Mouse (Mus musculus) heart, adult 2 months (tissue): Measurements from ENCODE around the gene Tmprss13. TPM values are rescaled to one million over a fixed set of nuclear protein-coding genes. Genes with fewer than 3 reads are reported as not detected.

ENCODE experiments used
- DNase-seq, 2 experiments: peaks; one replicate each; pipeline ENCODE4 v3.0.0; 2021
- H3K27ac ChIP-seq: fragments of 200-600 bp; 2 replicates; pipeline ENCODE4 v1.8.1; 2022
- H3K27me3 ChIP-seq: fragments of 200-500 bp; 2 replicates; pipeline ENCODE4 v1.6.1; 2012; ENCODE audit warnings: mild to moderate bottlenecking, low read length, inconsistent platforms, mixed read lengths; ENCODE audit not compliant: control insufficient read depth, insufficient read depth
- H3K36me3 ChIP-seq: fragments of 200-500 bp; 2 replicates; pipeline ENCODE4 v1.6.1; 2012; ENCODE audit warnings: low read length, inconsistent platforms; ENCODE audit not compliant: control insufficient read depth, insufficient read depth
- H3K4me1 ChIP-seq: fragments of 200-500 bp; 2 replicates; pipeline ENCODE4 v1.6.1; 2011; ENCODE audit warnings: low read length; ENCODE audit not compliant: control insufficient read depth, insufficient read depth
- H3K4me3 ChIP-seq: fragments of 200-600 bp; 2 replicates; pipeline ENCODE4 v1.8.1; 2022
- H3K79me2 ChIP-seq: fragments of 200-500 bp; replicated peaks from 2 replicates; pipeline ENCODE4 v1.6.1; 2012; ENCODE audit warnings: mild to moderate bottlenecking, inconsistent platforms, low read length, moderate library complexity, mixed read lengths; ENCODE audit not compliant: control insufficient read depth, insufficient read depth
- H3K9ac ChIP-seq: fragments of 200-500 bp; 2 replicates; pipeline ENCODE4 v1.6.1; 2012; ENCODE audit warnings: low read depth, mild to moderate bottlenecking, control low read depth, inconsistent platforms, low read length, mixed read lengths
- CTCF ChIP-seq: fragments of 200-600 bp; IDR thresholded peaks from 2 replicates; pipeline ENCODE4 v1.8.1; 2022; ENCODE audit warnings: antibody characterized with exemption, mild to moderate bottlenecking, moderate library complexity
- EP300 ChIP-seq: fragments of 200-500 bp; IDR thresholded peaks from 2 replicates; pipeline ENCODE4 v1.6.1; 2011; ENCODE audit warnings: low read depth, low read length, control low read depth; ENCODE audit not compliant: insufficient read depth
- POLR2A ChIP-seq: fragments of 200-500 bp; IDR thresholded peaks from 2 replicates; pipeline ENCODE4 v1.6.1; 2011; ENCODE audit warnings: mild to moderate bottlenecking, low read depth, low read length, control low read depth; ENCODE audit not compliant: insufficient read depth
- WGBS: fragments of 180-500 bp; shearing (Covaris S2); methylation state at CpG from one replicate; pipeline ENCODE4 v1.1.7; 2018; 5-methylcytosine and 5-hydroxymethylcytosine counted together
- intact Hi-C: fragments of 180-260 bp; cut with DNase I; formaldehyde crosslinking; loops from one replicate; pipeline ENCODE4 v1.15.1; 2025
- polyA plus RNA-seq: library from polyadenylated mRNA; depleted of rRNA; stranded (reverse); fragments of >200 nt; gene quantifications from 2 replicates; pipeline ENCODE4 v1.2.3, GENCODE M21; 2012
- total RNA-seq, 2 experiments: library from RNA; stranded (reverse); gene quantifications; 2 replicates each; pipeline ENCODE4 v1.2.3; 2021

The Tmprss13 gene
- total and polyA plus RNA-seq, 3 experiments: 5.4 to 6.9 (median 6.9) TPM

DNA sequence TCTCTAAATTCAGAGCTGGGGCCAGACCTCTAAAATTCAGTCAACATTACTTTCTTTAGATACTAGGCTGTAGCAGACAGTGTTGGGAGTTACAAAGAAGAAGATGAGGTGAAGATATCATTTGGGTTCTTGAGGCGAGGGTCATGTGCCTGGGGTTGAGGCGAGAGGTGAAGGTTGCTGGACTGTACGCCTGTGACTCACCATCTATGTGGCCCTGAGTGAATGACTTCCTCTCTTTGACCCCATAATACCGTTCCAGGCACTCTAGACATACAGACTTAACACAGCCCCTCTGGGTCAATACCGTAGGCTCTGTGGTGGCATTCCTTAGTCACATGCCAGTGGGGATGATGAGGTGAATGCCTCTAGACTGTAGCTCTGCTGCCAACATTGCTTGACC, 36.4 kb upstream of the Tmprss13 start:
- intact Hi-C loops: no loop called here
- Histone ChIP-seq H3K4me3 (no peak overlapping the region), H3K27ac (no peak overlapping the region), H3K9ac (no peak overlapping the region), H3K4me1 (0 out of 2 replicates have a peak, but pooled peaks cover 1% of the 10 kb centered on the region), H3K27me3 (no peaks in the 10 kb centered on the region), H3K36me3 (no peaks in the 10 kb centered on the region), H3K79me2 (no peaks in the 10 kb centered on the region)
- DNase-seq: no peak
- no peak for TF ChIP-seq CTCF
- TF ChIP-seq POLR2A: no peak
- TF ChIP-seq EP300: no peak
- WGBS: 77% methylated on average over 5 of the region's 5 CpGs

DNA sequence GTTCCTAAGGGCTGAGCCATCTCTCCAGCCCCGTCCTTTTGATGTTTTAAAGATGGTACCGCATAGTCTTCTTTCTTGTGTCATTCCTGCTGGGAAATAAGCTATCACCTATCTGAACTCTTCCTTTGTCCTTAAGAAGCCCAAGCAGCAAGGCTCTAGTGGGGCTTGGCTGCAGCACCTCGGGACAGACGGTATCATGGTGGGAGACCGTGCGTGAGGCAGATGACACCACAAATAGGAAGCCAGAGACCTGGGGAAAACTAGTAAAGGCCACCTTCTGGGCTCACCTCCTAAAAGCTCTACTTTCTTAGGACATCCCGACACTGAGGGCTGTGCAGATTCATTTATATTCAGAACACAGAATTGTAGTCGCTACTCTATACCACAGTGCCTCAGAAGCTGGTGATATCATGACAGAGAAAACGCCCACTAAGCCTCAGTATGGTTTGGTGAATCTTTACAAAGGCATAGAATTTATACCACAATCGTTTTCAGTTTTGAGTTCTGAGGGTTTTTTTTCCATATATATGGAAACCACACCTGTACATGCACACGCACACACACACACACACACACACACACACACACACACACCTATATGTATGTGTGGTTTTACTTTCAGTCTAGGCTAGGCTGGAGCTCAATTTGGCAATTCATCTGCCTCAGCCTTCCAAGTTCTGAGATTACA, 27.3 kb upstream of the Tmprss13 start:
- no peak overlapping the region for H3K27ac ChIP-seq
- no peaks in the 10 kb centered on the region for H3K79me2 ChIP-seq
- no peak overlapping the region for H3K9ac ChIP-seq
- no peak for DNase-seq
- no peaks in the 10 kb centered on the region for H3K27me3 ChIP-seq
- no peak overlapping the region for H3K4me3 ChIP-seq
- 85% methylated on average over 11 of the region's 11 CpGs for WGBS
- H3K4me1 ChIP-seq: peaks cover 7% of the 10 kb centered on the region; the same call in 1 of the 2 replicates
- no peaks in the 10 kb centered on the region for H3K36me3 ChIP-seq
- intact Hi-C loops: no loop called here
- no peak for TF ChIP-seq POLR2A

DNA sequence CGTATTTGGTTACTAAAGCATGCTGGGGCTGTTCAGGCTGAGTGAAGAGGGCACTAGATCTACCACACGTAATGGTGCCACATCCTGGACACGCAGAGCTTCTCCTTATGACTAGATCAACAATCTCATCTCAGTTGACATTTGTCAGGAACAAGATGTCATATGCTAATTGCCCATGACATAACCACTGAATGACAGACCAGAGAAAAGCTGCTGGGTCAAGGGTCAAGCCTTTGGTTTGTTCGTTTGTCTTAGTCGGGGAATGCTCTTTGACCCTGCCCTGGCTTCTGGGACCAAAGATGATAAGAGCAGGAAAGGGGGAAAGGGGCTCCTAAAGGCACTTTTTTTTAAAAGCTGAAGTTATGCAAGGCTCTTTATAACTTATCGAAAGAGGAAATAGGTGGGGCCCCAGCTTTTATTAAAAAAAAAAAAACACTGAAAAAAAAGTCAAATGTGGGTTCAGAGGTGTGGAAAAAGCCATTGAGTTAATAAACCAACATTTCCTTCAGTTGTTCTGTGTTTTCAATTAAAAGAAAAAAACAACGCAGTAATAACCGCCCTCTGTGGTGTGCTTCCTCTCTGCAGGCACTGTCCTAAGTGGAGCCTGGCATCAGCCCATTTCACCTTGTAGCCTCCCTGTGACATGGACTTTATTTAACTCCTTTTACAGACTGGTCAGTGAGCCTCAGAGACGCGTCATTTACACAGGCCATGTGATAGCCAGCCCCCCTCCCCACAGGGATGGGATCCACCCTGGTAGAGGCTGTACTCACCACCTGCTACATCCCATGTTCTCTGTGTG, 24.5 kb upstream of the Tmprss13 start:
- H3K9ac ChIP-seq: no peak overlapping the region
- 40% methylated on average over 10 of the region's 10 CpGs for WGBS
- H3K79me2 ChIP-seq: no peaks in the 10 kb centered on the region
- H3K27ac ChIP-seq: peak overlapping the region; percentile 12; the same call in 1 of the 2 replicates
- peaks cover 7% of the 10 kb centered on the region; the same call in 1 of the 2 replicates for H3K4me1 ChIP-seq
- no peak overlapping the region for H3K4me3 ChIP-seq
- H3K36me3 ChIP-seq: no peaks in the 10 kb centered on the region
- no peak for TF ChIP-seq POLR2A
- 0 out of 2 replicates have a peak, but pooled peaks have one; percentile 41 for TF ChIP-seq EP300
- intact Hi-C loops: no loop called here
- peak in 1 of 2 experiments; percentile 43 for DNase-seq
- H3K27me3 ChIP-seq: no peaks in the 10 kb centered on the region

GRCm38 (mm10) chr9:45299231-45300006, 19.5 kb upstream of the Tmprss13 start:
- Histone ChIP-seq H3K4me3 (no peak overlapping the region), H3K79me2 (no peaks in the 10 kb centered on the region), H3K9ac (no peak overlapping the region), H3K4me1 (peaks cover 6% of the 10 kb centered on the region), H3K27me3 (no peaks in the 10 kb centered on the region), H3K36me3 (no peaks in the 10 kb centered on the region), H3K27ac (no peak overlapping the region)
- intact Hi-C loops: loop anchor here (1.0 to 2.0 kb wide), 4 partner anchors 45 to 109 kb away; no protein-coding TSS in a partner anchor
- no peak for TF ChIP-seq EP300
- peak; percentile 74 for TF ChIP-seq CTCF
- TF ChIP-seq POLR2A: no peak
- WGBS: 76% methylated on average over 11 of the region's 11 CpGs
- peak; percentile 53 to 60 for DNase-seq

DNA sequence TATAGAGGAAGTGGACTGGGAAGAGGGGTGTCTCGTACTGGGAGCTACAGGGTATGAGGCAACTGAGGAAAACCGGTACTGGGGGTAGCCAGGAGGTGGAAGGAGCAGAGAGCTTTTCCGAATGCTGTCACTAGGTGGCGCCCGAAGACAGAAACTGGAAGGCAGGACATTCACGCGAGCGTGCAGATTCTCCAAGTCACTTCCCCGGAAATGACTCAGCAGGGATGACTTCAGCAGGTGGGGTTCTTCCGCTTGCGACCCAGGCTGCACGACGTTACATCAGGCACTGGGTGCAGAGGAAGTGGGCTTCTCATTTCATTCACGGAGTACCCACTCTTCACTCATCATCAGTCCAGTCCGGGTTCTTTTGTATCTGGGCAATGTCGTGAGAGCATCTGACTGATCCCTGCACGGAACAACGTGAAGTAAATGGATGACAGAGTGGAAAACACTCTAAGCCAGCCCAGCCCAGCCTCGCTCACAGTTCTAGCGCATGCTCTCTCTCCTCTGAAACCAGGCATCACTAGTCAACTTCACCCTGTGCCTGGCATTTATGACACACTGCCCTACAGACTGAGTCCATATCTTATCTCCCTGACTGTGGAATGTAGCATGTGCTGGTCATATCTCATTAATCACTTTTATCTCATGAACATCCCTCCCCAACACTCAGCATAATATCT, 18.3 kb upstream of the Tmprss13 start:
- WGBS: 6% methylated on average over 20 of the region's 20 CpGs
- H3K36me3 ChIP-seq: no peaks in the 10 kb centered on the region
- no peaks in the 10 kb centered on the region for H3K79me2 ChIP-seq
- peak overlapping the region; percentile 41; the same call in 1 of the 2 replicates for H3K9ac ChIP-seq
- intact Hi-C loops: loop anchor here (1.0 to 2.0 kb wide), 3 partner anchors 44 to 88 kb away; no protein-coding TSS in a partner anchor
- H3K4me1 ChIP-seq: peaks cover 3% of the 10 kb centered on the region
- no peaks in the 10 kb centered on the region for H3K27me3 ChIP-seq
- peak; percentile 92 to 94 for DNase-seq
- TF ChIP-seq POLR2A (peak; percentile 84), CTCF (peak; percentile 93), EP300 (peak; percentile 95)
- peak overlapping the region; percentile 44 for H3K4me3 ChIP-seq
- peak overlapping the region; percentile 67 for H3K27ac ChIP-seq
